Mouse (Mus musculus) MEL (cell line): ENCODE measurements at regions not wholly inside any gene's neighbourhood (a gene's known extent, or its start where the extent isn't known, plus 50 kb on each side); places are given as distances from the start of the nearest gene placed in this dataset.
A peak's percentile ranks its signal among the peaks of the same experiment; 100 is the strongest.

Source experiments
- MYC ChIP-seq: IDR thresholded peaks from 2 replicates; pipeline ENCODE4 v1.6.1; 2011; ENCODE audit warnings: low read depth, mild to moderate bottlenecking, low read length, improper control_type of control experiment, moderate library complexity
- POLR2A ChIP-seq, 2 experiments: IDR thresholded peaks; 2 replicates each; pipeline ENCODE4 v1.6.1; 2011 to 2012; ENCODE audit warnings: low read length in 2 of 2, mild to moderate bottlenecking in 2 of 2, control low read depth in 1 of 2, improper control_type of control experiment in 1 of 2, low read depth in 1 of 2, moderate library complexity in 1 of 2; ENCODE audit not compliant: control insufficient read depth in 1 of 2, insufficient read depth in 1 of 2, poor library complexity in 1 of 2
- TAL1 ChIP-seq: IDR thresholded peaks from 2 replicates; pipeline ENCODE4 v1.6.1; 2012; ENCODE audit warnings: mild to moderate bottlenecking, inconsistent platforms, low read length, moderate library complexity, mixed read lengths
- UBTF ChIP-seq: IDR thresholded peaks from 2 replicates; pipeline ENCODE4 v1.6.1; 2012; ENCODE audit warnings: low read depth, mild to moderate bottlenecking, inconsistent platforms, low read length, improper control_type of control experiment, moderate library complexity, borderline replicate concordance; ENCODE audit not compliant: insufficient read depth
- USF1 ChIP-seq: IDR thresholded peaks from 2 replicates; pipeline ENCODE4 v1.6.1; 2014; ENCODE audit warnings: low read depth, mild to moderate bottlenecking, inconsistent platforms, low read length, improper control_type of control experiment, moderate library complexity

DNA sequence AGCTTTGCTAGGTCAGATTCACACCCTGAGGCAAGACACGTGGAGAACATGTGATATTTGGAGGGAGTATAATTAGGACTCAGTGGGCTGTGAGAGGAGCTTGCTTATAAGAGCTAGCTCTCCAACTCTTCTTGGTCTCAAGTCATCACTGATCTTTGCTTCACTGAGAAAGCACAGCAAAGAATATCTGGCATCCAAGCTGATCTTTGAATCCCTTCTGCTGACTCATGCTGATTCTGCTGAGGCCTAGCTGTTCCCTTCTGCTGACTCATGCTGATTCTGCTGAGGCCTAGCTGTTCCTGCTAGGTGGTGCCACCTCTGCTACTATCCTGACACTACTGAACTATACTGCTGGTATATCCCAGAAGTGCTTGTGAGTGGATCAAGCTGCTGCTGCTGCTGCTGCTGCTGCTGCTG lies 639.0 kb upstream of the Slc8a1 start:
- TF ChIP-seq POLR2A (IDR thresholded peaks at IDR 0.05; ENCODE audit: control insufficient read depth in 1 of 2, insufficient read depth in 1 of 2, low read depth in 1 of 2, low read length in 2 of 2, poor library complexity in 1 of 2) (peak in 1 of 2 experiments; percentile 73; a peak in 1 of 4 replicates), MYC (peak; percentile 84), USF1 (0 out of 2 replicates have a peak, but pooled peaks have one; percentile 12), TAL1 (no peak), UBTF (no peak)
